Mouse (Mus musculus) olfactory bulb, adult 2 months (tissue): ENCODE results near the gene Dppa3.

Experiments
- CTCF ChIP-seq: fragments of 200-500 bp; IDR thresholded peaks from 2 replicates; pipeline ENCODE4 v1.5.1; 2012; ENCODE audit warnings: low read depth, mild to moderate bottlenecking, low read length, moderate library complexity; ENCODE audit not compliant: insufficient read depth
- POLR2A ChIP-seq: fragments of 200-500 bp; IDR thresholded peaks from 2 replicates; pipeline ENCODE4 v1.6.1; 2012; ENCODE audit warnings: mild to moderate bottlenecking, low read depth, low read length, moderate library complexity; ENCODE audit not compliant: insufficient read depth

DNA sequence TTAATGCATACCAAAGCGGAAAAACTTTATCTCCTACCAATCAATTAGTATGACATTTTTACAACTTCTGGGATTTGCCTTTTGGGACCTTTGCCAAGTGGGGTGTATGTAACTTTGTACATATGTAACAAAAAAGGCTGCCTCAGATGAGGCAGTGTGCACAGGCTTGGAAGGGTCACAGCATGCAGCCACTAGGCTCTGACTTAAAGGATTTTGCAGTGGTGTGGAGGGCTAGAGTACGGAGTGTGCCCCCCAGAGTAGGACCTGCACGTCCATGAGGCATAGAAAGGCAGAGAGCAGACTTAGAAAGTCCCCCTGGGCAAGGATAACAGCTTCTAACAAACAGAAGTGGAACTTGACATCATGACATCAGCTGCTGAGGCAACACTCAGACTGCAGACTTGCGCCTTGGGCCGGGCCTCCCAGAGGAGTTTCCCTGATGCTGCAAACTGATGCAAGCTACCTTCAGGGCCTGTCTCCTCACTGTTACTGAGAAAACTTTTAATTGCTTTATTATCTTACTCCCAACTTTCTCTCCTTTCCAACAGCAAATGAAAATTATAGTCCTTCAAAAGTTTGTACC lies 24.3 kb downstream of the Dppa3 start:
- TF ChIP-seq CTCF: no peak
- TF ChIP-seq POLR2A: no peak
